Mouse (Mus musculus) CD4-positive, CD25-positive, alpha-beta regulatory T cell, adult 2 months (primary cell): ENCODE results near the gene Cux2.
A peak's percentile ranks its signal among the peaks of the same experiment; 100 is the strongest.

Source experiments
- DNase-seq: peaks from one replicate; pipeline ENCODE4 v3.0.0-alpha.2; 2012; ENCODE audit warnings: low read depth, low spot score

Cux2 gene

GRCm38 (mm10) chr5:122016744-122017143 lies 33.2 kb downstream of the Cux2 start:
- no peak for DNase-seq

GRCm38 (mm10) chr5:122015149-122015548 lies 34.8 kb downstream of the Cux2 start:
- DNase-seq, result no peak

GRCm38 (mm10) chr5:122014671-122015070 lies 35.2 kb downstream of the Cux2 start:
- DNase-seq, result no peak

GRCm38 (mm10) chr5:122011289-122011688 lies 38.6 kb downstream of the Cux2 start:
- DNase-seq, result no peak

GRCm38 (mm10) chr5:122007946-122008441 lies 41.9 kb downstream of the Cux2 start:
- DNase-seq, result no peak

- no peak for DNase-seq
Measured at GRCm38 (mm10) chr5:122003460-122003859, 46.4 kb downstream of the Cux2 start.

GRCm38 (mm10) chr5:122002148-122002547 lies 47.8 kb downstream of the Cux2 start:
- no peak for DNase-seq

GRCm38 (mm10) chr5:122001311-122001710 lies 48.6 kb downstream of the Cux2 start:
- DNase-seq, result no peak

GRCm38 (mm10) chr5:122000381-122000780 lies 49.5 kb downstream of the Cux2 start:
- DNase-seq, result no peak

GRCm38 (mm10) chr5:121998981-121999795 lies 50.7 kb downstream of the Cux2 start:
- DNase-seq, result peak; percentile 67

- no peak for DNase-seq
Measured at GRCm38 (mm10) chr5:121998281-121998680, 51.6 kb downstream of the Cux2 start.

GRCm38 (mm10) chr5:121996701-121997100 lies 53.2 kb downstream of the Cux2 start:
- no peak for DNase-seq

GRCm38 (mm10) chr5:121994808-121995207 lies 55.1 kb downstream of the Cux2 start:
- no peak for DNase-seq

GRCm38 (mm10) chr5:121991914-121992313 lies 58.0 kb downstream of the Cux2 start:
- no peak for DNase-seq

- DNase-seq, result no peak
Measured at GRCm38 (mm10) chr5:121985855-121986254, 64.0 kb downstream of the Cux2 start.

- DNase-seq, result no peak
Measured at GRCm38 (mm10) chr5:121981650-121982131, 68.2 kb downstream of the Cux2 start.

GRCm38 (mm10) chr5:121976331-121976730 lies 73.6 kb downstream of the Cux2 start:
- DNase-seq, result no peak

GRCm38 (mm10) chr5:121973541-121973940 lies 76.4 kb downstream of the Cux2 start:
- DNase-seq, result no peak

GRCm38 (mm10) chr5:121972680-121973192 lies 77.2 kb downstream of the Cux2 start:
- DNase-seq, result no peak

GRCm38 (mm10) chr5:121968999-121969398 lies 80.9 kb downstream of the Cux2 start:
- no peak for DNase-seq

- DNase-seq, result no peak
Measured at GRCm38 (mm10) chr5:121968416-121968815, 81.5 kb downstream of the Cux2 start.

GRCm38 (mm10) chr5:121967520-121967919 lies 82.4 kb downstream of the Cux2 start:
- DNase-seq, result no peak

- DNase-seq, result no peak
Measured at GRCm38 (mm10) chr5:121966940-121967339, 83.0 kb downstream of the Cux2 start.
